Mouse (Mus musculus) heart, embryonic 13.5 days (tissue): ENCODE results near the gene Ermard. TPM values are rescaled to one million over a fixed set of nuclear protein-coding genes. Genes with fewer than 3 reads are reported as not detected.
"Not testable (repeated sequence)": the region's sequence is repeated elsewhere in the genome, so short reads cannot be mapped to it uniquely, and the experiment has no call there.

Experiments used
- ATAC-seq: fragments of 200-750 bp; cut with Nextera tagmentation; 2 replicates; pipeline ENCODE4 v1.8.0; 2017; ENCODE audit warnings: moderate TSS enrichment; ENCODE audit not compliant: insufficient number of reproducible peaks, low FRiP score, low TSS enrichment; ENCODE audit errors: extremely low read depth
- H3K27ac ChIP-seq: fragments of 300-500 bp; sonication (generic); replicated peaks from 2 replicates; pipeline ENCODE4 v1.5.1; 2015; ENCODE audit warnings: moderate library complexity, mild to moderate bottlenecking, inconsistent platforms
- H3K27me3 ChIP-seq: fragments of 300-500 bp; sonication (generic); replicated peaks from 2 replicates; pipeline ENCODE4 v1.6.1; 2015; ENCODE audit warnings: mild to moderate bottlenecking, inconsistent platforms
- H3K36me3 ChIP-seq: fragments of 300-500 bp; sonication (generic); 2 replicates; pipeline ENCODE4 v1.6.1; 2015; ENCODE audit warnings: mild to moderate bottlenecking, inconsistent platforms
- H3K4me1 ChIP-seq: fragments of 300-500 bp; sonication (generic); 2 replicates; pipeline ENCODE4 v1.6.1; 2015; ENCODE audit warnings: inconsistent platforms
- H3K4me2 ChIP-seq: fragments of 300-500 bp; sonication (generic); 2 replicates; pipeline ENCODE4 v1.6.1; 2015; ENCODE audit warnings: inconsistent platforms, mild to moderate bottlenecking, moderate library complexity
- H3K4me3 ChIP-seq: fragments of 300-500 bp; sonication (generic); 2 replicates; pipeline ENCODE4 v1.5.1; 2015; ENCODE audit warnings: moderate library complexity, mild to moderate bottlenecking, inconsistent platforms
- H3K9ac ChIP-seq: fragments of 300-500 bp; sonication (generic); 2 replicates; pipeline ENCODE4 v1.6.1; 2015; ENCODE audit warnings: inconsistent platforms, mild to moderate bottlenecking, moderate library complexity
- H3K9me3 ChIP-seq: fragments of 300-500 bp; sonication (generic); 2 replicates; pipeline ENCODE4 v1.6.1; 2016; ENCODE audit warnings: inconsistent platforms
- WGBS: fragments of 180-500 bp; shearing (Covaris S2); methylation state at CpG from one replicate; pipeline ENCODE4 v1.1.7; 2015; ENCODE audit warnings: mixed read lengths; 5-methylcytosine and 5-hydroxymethylcytosine counted together
- polyA plus RNA-seq: library from polyadenylated mRNA; unstranded; fragments of >200 nt; fragmentation: Nextera tagmentation; extraction: Ambion mirVana; gene quantifications from 2 replicates; pipeline ENCODE4 v1.2.1, GENCODE M21; 2015

The Ermard gene
- polyA plus RNA-seq, result 51.8 and 66.8 TPM in 2 replicates

DNA sequence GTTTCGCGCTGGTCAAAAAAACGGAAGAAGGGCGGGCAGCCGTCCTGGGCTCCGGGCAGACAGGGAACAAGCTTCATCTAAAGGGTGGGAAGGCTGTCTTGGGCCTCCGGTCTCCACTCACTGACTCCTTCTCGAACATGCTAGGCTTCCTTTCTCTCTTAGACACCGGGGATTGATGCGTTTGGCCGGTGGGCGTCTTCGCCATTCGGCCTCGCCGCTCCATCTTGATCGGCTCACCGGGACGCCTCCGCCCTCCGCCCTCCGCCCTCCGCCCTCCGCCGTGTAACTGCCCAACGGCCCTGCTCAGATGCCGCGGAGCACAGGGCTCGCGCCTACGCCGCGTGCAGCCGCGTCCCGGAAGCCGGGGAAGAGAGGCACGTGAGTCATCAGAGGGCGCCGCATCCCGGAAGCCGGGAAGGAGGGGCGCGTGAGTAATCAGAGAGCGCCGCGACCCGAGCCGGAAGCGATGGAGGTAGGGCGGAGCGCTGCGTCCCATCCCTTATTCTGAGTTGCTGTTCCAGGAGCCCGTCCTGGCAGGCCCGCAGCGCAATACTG, at the start of gene Ermard, which contains the start of the genes Tcte3 and Gm3448:
Gene Ermard, plus strand, starts transcription at position 34 of the 555 bp plus-strand sequence.
Gene Tcte3, minus strand, starts transcription at position 314 of the 555 bp plus-strand sequence.
Gene Gm3448, minus strand, starts transcription at position 363 of the 555 bp plus-strand sequence.
- H3K27me3 ChIP-seq, result not testable (repeated sequence)
- WGBS, result 0% methylated on average over 19 of the region's 56 CpGs
- peak within 1 kb of the TSS; percentile 35 for H3K4me3 ChIP-seq

DNA sequence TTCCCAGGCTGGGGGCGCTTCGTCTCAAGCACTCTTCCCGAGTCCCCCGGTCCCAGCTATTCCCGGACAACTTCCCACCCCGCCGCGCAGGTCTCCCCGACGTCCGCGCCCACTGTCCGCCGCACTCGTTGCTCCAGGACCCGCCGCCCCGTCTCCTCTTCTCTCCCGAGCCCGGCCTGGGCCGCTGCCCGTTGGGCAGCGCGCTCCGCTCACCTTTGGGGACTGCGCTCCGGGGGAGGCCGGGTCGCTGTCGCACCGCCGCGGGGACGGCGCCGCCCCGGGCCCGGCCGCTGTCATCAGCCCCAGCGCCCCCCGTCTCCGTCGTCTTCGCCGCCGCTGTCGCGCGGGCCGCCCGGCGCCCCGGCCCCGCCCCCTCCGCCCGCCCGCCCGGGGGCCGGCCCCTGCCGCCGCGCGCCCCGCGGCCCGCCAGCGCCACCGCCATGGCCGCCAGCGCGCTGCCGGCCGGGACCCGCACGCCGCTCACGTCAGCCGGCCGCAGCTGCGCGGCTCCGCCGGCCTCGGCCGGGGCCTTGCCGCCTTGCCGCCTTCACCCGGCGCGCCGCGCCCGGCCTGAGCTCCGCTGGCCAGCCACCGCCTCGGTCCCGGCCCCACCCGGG, 48.4 kb upstream of the Ermard start:
- no CpG with 5 or more reads among the region's 98 CpGs for WGBS
- H3K27ac ChIP-seq, H3K4me3 ChIP-seq: not testable (repeated sequence)

More for the DNA sequence above, at the start of gene Ermard, which contains the start of the genes Tcte3 and Gm3448:
- H3K9ac ChIP-seq, H3K27ac ChIP-seq, H3K36me3 ChIP-seq, H3K9me3 ChIP-seq, H3K4me2 ChIP-seq, H3K4me1 ChIP-seq: not testable (repeated sequence)
- ATAC-seq, result peak; percentile 97

DNA sequence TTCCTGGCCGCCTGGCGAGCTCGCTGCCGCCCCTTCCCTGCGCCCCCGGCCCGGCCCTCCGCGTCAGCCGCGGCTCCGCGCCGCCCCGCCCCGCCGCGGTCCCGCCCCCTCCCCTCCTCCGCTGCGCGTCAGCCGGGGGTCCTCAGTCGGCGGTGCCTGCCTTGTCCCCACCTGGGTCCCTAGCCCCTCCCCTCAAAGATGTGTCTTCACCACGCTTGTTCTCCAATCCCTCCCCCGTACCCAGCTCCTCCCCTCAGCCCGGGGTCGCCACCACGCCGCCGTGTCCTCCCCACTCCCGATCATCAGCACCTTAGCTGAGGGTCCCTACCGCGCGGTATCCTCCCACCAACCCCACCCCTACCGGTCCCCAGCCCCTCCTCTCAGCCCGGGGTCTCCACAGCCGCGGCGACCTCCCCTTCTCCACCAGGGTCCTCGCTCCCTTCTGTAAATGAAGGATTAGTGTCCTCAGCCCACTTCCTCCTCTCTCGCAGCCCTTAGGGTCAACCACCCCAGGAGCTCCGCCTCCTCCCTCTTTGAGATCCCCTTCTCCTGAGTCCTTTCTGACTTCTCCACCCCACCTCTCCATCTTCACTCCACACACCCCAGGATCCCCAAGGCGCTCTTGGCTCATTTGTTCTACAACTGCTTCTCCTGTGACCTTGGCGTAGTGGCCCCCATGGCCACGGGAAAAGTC, 47.7 kb upstream of the Ermard start:
- not testable (repeated sequence) for H3K9ac ChIP-seq, H3K36me3 ChIP-seq, H3K4me1 ChIP-seq, H3K4me3 ChIP-seq, H3K4me2 ChIP-seq, H3K9me3 ChIP-seq, H3K27me3 ChIP-seq, H3K27ac ChIP-seq
- no CpG with 5 or more reads among the region's 47 CpGs for WGBS
- peak; percentile 62 for ATAC-seq

More for the DNA sequence above, 48.4 kb upstream of the Ermard start:
- H3K27me3 ChIP-seq, H3K9ac ChIP-seq, H3K4me1 ChIP-seq, H3K36me3 ChIP-seq, H3K9me3 ChIP-seq, H3K4me2 ChIP-seq: not testable (repeated sequence)
- peak; percentile 78 for ATAC-seq

DNA sequence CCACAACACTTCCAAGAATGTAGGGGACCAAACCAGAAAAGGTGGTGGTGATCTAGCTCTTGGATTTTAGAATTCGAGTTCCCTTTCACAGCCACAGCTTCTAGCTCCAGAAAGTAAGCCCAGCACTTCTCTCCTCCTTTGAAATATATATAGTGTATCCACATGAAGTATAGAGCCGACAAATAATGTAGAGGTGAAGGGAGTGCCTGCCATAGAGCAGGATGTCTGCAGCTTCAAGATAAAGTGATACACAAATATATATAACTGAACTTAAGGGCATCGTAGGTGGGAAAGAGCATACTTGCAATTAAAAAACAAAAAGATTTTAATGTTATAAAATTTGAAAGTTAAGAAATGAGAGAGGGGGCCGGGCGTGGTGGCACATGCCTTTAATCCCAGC, 46.9 kb upstream of the Ermard start:
- not testable (repeated sequence) for H3K9me3 ChIP-seq, H3K4me2 ChIP-seq, H3K4me1 ChIP-seq, H3K9ac ChIP-seq, ATAC-seq, H3K27ac ChIP-seq, H3K4me3 ChIP-seq, H3K27me3 ChIP-seq, H3K36me3 ChIP-seq
- WGBS, result no CpG with 5 or more reads among the region's 5 CpGs

DNA sequence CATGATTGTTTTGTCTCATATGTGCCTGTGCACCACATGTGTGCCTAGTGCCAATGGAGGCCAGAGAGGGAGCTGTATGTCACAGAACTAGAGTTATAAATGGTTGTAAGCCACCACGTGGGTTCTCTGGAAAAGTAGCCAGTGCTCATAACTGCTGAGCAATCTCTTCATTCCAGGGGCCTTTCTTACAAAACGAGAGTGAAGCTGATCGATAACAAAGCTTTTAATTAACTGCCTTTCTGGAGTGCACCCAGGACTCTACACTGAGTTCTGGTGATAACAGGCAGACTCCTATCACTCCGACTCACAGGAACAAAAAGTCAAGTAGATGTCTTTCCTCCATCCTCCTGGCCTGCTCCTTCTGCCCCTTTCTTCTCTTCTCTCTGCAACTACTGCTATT, 41.0 kb upstream of the Ermard start:
- not testable (repeated sequence) for ATAC-seq, H3K4me3 ChIP-seq, H3K36me3 ChIP-seq, H3K4me1 ChIP-seq, H3K9ac ChIP-seq, H3K4me2 ChIP-seq, H3K27ac ChIP-seq, H3K9me3 ChIP-seq, H3K27me3 ChIP-seq
- no CpG with 5 or more reads among the region's 4 CpGs for WGBS

DNA sequence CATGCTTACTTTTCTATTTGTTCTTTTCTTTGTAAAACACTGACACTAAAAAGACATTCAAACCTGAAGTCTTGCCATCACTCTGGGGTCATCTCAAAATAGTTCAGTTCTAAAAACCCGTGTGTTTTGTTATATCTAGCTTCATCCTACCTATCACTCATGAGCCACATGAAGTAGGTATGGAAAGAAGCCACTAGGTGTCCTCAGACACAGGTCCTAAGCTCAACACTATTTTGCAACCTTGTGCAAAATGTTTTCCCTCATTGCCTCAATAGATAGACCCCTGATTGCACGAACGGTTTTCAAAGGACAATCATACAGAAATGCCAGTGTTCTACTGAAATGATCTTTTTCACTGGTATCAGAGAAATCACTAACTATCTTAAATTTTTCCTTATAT, 31.9 kb upstream of the Ermard start:
- not testable (repeated sequence) for ATAC-seq, H3K36me3 ChIP-seq, H3K9ac ChIP-seq, H3K27ac ChIP-seq, H3K9me3 ChIP-seq, H3K4me3 ChIP-seq, H3K4me2 ChIP-seq, H3K27me3 ChIP-seq, H3K4me1 ChIP-seq
- WGBS, result no CpG with 5 or more reads among the region's 3 CpGs

DNA sequence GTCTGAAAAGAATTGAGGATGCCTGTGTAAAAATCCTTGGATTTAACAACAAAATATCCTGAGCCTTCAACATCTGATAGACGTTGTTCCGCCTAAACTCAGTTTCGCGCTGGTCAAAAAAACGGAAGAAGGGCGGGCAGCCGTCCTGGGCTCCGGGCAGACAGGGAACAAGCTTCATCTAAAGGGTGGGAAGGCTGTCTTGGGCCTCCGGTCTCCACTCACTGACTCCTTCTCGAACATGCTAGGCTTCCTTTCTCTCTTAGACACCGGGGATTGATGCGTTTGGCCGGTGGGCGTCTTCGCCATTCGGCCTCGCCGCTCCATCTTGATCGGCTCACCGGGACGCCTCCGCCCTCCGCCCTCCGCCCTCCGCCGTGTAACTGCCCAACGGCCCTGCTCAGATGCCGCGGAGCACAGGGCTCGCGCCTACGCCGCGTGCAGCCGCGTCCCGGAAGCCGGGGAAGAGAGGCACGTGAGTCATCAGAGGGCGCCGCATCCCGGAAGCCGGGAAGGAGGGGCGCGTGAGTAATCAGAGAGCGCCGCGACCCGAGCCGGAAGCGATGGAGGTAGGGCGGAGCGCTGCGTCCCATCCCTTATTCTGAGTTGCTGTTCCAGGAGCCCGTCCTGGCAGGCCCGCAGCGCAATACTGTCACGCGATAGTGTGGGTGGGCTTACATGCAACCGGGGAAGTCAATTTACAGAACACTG, 31.1 kb upstream of the Ermard start, which contains the start of gene Gm3435:
Gene Gm3435, plus strand, starts transcription at position 471 of the 708 bp plus-strand sequence.
- H3K4me2 ChIP-seq, H3K27me3 ChIP-seq, H3K27ac ChIP-seq, H3K9me3 ChIP-seq, H3K4me3 ChIP-seq, H3K36me3 ChIP-seq, H3K4me1 ChIP-seq, H3K9ac ChIP-seq: not testable (repeated sequence)
- no CpG with 5 or more reads among the region's 60 CpGs for WGBS
- ATAC-seq, result peak; percentile 99

DNA sequence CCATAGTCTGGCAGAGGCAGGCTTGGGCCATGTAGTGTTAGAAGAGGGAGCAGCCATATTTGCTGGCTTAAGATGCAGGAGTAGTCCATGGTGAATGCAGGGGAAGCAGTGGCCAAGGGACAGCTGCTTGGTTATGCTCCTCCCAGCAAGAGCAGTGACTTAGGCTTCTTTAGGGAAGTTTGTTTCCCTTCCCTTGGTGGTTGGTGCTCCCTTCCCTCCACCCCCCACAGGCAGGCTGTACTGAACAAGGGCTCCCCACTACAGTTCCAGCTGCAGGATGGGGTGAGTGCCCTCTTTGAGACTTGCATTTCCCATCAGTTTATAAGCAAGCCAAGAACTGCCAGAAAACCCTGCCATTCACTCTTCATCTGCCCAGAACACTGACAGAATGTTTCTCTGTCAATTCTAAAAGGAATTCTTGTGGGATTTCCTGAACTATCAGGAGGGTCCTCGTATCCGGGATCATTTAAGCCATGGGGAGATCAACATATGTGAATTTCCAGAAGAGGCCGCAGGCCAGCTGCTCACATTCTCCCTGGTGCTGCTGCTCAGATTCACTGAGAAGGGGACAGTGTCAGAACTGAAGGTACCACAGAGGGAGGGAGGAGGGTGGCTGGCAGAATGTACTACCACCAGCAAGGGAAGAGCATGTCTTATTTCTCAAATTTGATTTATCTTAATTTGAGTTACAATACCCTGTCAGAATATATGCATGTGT, 19.3 kb upstream of the Ermard start:
- not testable (repeated sequence) for H3K27ac ChIP-seq, H3K9ac ChIP-seq, H3K4me3 ChIP-seq, H3K4me1 ChIP-seq, ATAC-seq, H3K4me2 ChIP-seq, H3K9me3 ChIP-seq, H3K36me3 ChIP-seq, H3K27me3 ChIP-seq
- 86% methylated on average over 3 of the region's 3 CpGs for WGBS

DNA sequence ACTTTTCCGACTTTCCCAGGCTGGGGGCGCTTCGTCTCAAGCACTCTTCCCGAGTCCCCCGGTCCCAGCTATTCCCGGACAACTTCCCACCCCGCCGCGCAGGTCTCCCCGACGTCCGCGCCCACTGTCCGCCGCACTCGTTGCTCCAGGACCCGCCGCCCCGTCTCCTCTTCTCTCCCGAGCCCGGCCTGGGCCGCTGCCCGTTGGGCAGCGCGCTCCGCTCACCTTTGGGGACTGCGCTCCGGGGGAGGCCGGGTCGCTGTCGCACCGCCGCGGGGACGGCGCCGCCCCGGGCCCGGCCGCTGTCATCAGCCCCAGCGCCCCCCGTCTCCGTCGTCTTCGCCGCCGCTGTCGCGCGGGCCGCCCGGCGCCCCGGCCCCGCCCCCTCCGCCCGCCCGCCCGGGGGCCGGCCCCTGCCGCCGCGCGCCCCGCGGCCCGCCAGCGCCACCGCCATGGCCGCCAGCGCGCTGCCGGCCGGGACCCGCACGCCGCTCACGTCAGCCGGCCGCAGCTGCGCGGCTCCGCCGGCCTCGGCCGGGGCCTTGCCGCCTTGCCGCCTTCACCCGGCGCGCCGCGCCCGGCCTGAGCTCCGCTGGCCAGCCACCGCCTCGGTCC, 17.0 kb upstream of the Ermard start:
- not testable (repeated sequence) for H3K9me3 ChIP-seq

DNA sequence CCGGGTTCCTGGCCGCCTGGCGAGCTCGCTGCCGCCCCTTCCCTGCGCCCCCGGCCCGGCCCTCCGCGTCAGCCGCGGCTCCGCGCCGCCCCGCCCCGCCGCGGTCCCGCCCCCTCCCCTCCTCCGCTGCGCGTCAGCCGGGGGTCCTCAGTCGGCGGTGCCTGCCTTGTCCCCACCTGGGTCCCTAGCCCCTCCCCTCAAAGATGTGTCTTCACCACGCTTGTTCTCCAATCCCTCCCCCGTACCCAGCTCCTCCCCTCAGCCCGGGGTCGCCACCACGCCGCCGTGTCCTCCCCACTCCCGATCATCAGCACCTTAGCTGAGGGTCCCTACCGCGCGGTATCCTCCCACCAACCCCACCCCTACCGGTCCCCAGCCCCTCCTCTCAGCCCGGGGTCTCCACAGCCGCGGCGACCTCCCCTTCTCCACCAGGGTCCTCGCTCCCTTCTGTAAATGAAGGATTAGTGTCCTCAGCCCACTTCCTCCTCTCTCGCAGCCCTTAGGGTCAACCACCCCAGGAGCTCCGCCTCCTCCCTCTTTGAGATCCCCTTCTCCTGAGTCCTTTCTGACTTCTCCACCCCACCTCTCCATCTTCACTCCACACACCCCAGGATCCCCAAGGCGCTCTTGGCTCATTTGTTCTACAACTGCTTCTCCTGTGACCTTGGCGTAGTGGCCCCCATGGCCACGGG, 16.4 kb upstream of the Ermard start:
- not testable (repeated sequence) for H3K27ac ChIP-seq, H3K36me3 ChIP-seq, H3K4me2 ChIP-seq, H3K9ac ChIP-seq, H3K9me3 ChIP-seq, H3K4me3 ChIP-seq, H3K27me3 ChIP-seq, H3K4me1 ChIP-seq
- ATAC-seq, result peak; percentile 64
- no CpG with 5 or more reads among the region's 48 CpGs for WGBS

More for the DNA sequence above, 17.0 kb upstream of the Ermard start:
- not testable (repeated sequence) for H3K27ac ChIP-seq, H3K36me3 ChIP-seq, H3K4me2 ChIP-seq, H3K27me3 ChIP-seq, H3K4me3 ChIP-seq, H3K9ac ChIP-seq, H3K4me1 ChIP-seq
- peak; percentile 77 for ATAC-seq
- WGBS, result no CpG with 5 or more reads among the region's 97 CpGs
